Mouse (Mus musculus) heart, postnatal 0 days (tissue): ENCODE measurements around the gene Wdr93. TPM values are rescaled to one million over a fixed set of nuclear protein-coding genes. Genes with fewer than 3 reads are reported as not detected.

ENCODE experiments used
- ATAC-seq: fragments of 200-750 bp; cut with Nextera tagmentation; 2 replicates; pipeline ENCODE4 v1.8.0; 2017; ENCODE audit warnings: low read depth, moderate number of reproducible peaks, moderate library complexity; ENCODE audit not compliant: insufficient read depth
- DNase-seq: peaks from one replicate; pipeline ENCODE4 v3.0.0-alpha.2; 2016; ENCODE audit warnings: low spot score
- H3K27ac ChIP-seq: fragments of 300-500 bp; sonication (generic); 2 replicates; pipeline ENCODE4 v1.5.1; 2014; ENCODE audit warnings: low read depth, mild to moderate bottlenecking
- H3K27me3 ChIP-seq: fragments of 300-500 bp; sonication (generic); 2 replicates; pipeline ENCODE4 v1.6.1; 2014; ENCODE audit warnings: low read length, mixed read lengths; ENCODE audit not compliant: control insufficient read depth, insufficient read depth
- H3K36me3 ChIP-seq: fragments of 300-500 bp; sonication (generic); replicated peaks from 2 replicates; pipeline ENCODE4 v1.6.1; 2014; ENCODE audit warnings: low read length, mixed read lengths; ENCODE audit not compliant: control insufficient read depth, insufficient read depth
- H3K4me1 ChIP-seq: fragments of 300-500 bp; sonication (generic); 2 replicates; pipeline ENCODE4 v1.6.1; 2014; ENCODE audit warnings: antibody characterized with exemption; ENCODE audit not compliant: control insufficient read depth, insufficient read depth
- H3K4me2 ChIP-seq: fragments of 300-500 bp; sonication (generic); 2 replicates; pipeline ENCODE4 v1.6.1; 2014; ENCODE audit warnings: low read depth, mild to moderate bottlenecking, low read length, moderate library complexity
- H3K4me3 ChIP-seq: fragments of 300-500 bp; sonication (generic); 2 replicates; pipeline ENCODE4 v1.5.1; 2014; ENCODE audit warnings: low read depth, low read length
- H3K9ac ChIP-seq: fragments of 300-500 bp; sonication (generic); replicated peaks from 2 replicates; pipeline ENCODE4 v1.6.1; 2014; ENCODE audit warnings: low read depth, low read length, mixed read lengths
- H3K9me3 ChIP-seq: fragments of 300-500 bp; sonication (generic); replicated peaks from 2 replicates; pipeline ENCODE4 v1.6.1; 2016; ENCODE audit warnings: low read length; ENCODE audit not compliant: control insufficient read depth
- CTCF ChIP-seq: IDR thresholded peaks from 2 replicates; pipeline ENCODE4 v1.5.1; 2016; ENCODE audit warnings: antibody characterized with exemption, control low read depth, low read depth
- EP300 ChIP-seq: IDR thresholded peaks from 2 replicates; pipeline ENCODE4 v1.6.1; 2016; ENCODE audit warnings: antibody characterized with exemption, low read depth
- WGBS: fragments of 180-500 bp; shearing (Covaris S2); extraction: QIAGEN DNeasy Blood & Tissue Kit; methylation state at CpG from one replicate; pipeline ENCODE4 v1.1.7; 2014; 5-methylcytosine and 5-hydroxymethylcytosine counted together
- polyA plus RNA-seq: library from polyadenylated mRNA; unstranded; fragments of >200 nt; fragmentation: Nextera tagmentation; extraction: Ambion mirVana; gene quantifications from 2 replicates; pipeline ENCODE4 v1.2.1, GENCODE M21; 2015
- total RNA-seq: library from RNA; depleted of rRNA; stranded (reverse); fragments of >200 nt; gene quantifications from 2 replicates; pipeline ENCODE4 v1.2.3, GENCODE M21; 2014; ENCODE audit warnings: low replicate concordance

Wdr93 gene
- total and polyA plus RNA-seq, 2 experiments from 2014 or later = not detected

GRCm38 (mm10) chr7:79710831-79711230 is 32.1 kb upstream of the Wdr93 start:
- Histone ChIP-seq H3K4me3 (no peak overlapping the region), H3K9me3 (no peaks in the 10 kb centered on the region), H3K27me3 (peaks cover 22% of the 10 kb centered on the region), H3K4me2 (no peak overlapping the region), H3K4me1 (no peaks in the 10 kb centered on the region), H3K36me3 (no peaks in the 10 kb centered on the region), H3K27ac (no peak overlapping the region), H3K9ac (no peak overlapping the region)
- DNase-seq (no peak), ATAC-seq (no peak)
- TF ChIP-seq EP300 (no peak), CTCF (no peak)
- WGBS = 49% methylated on average over 17 of the region's 17 CpGs

GRCm38 (mm10) chr7:79715187-79715981 is 27.6 kb upstream of the Wdr93 start, which contains the start of gene Kif7:
Kif7 (minus strand) TSS chr7:79715720.
- peaks cover 8% of the 10 kb centered on the region for H3K27me3 ChIP-seq
- H3K9me3 ChIP-seq = no peaks in the 10 kb centered on the region
- peak; percentile 68 for DNase-seq
- no peaks in the 10 kb centered on the region for H3K36me3 ChIP-seq
- no peak within 1 kb of the TSS for H3K27ac ChIP-seq
- peak within 1 kb of the TSS; percentile 72 for H3K9ac ChIP-seq
- H3K4me3 ChIP-seq = peak within 1 kb of the TSS; percentile 85
- TF ChIP-seq EP300 (no peak), CTCF (no peak)
- H3K4me2 ChIP-seq = peak within 1 kb of the TSS; percentile 98
- peak; percentile 90 for ATAC-seq
- WGBS = under 1% methylated on average over 51 of the region's 55 CpGs
- H3K4me1 ChIP-seq = no peaks in the 10 kb centered on the region

GRCm38 (mm10) chr7:79721386-79721977 is 21.5 kb upstream of the Wdr93 start:
- Histone ChIP-seq H3K4me1 (peaks cover 3% of the 10 kb centered on the region; the same call in 1 of the 2 replicates), H3K36me3 (no peaks in the 10 kb centered on the region), H3K27me3 (0 out of 2 replicates have a peak, but pooled peaks cover 3% of the 10 kb centered on the region), H3K4me2 (peak overlapping the region; percentile 92), H3K9me3 (no peaks in the 10 kb centered on the region), H3K4me3 (peak overlapping the region; percentile 78), H3K9ac (peak overlapping the region; percentile 76), H3K27ac (peak overlapping the region; percentile 78)
- WGBS = under 1% methylated on average over 46 of the region's 48 CpGs
- DNase-seq = peak; percentile 63
- peak; percentile 90 for ATAC-seq
- TF ChIP-seq CTCF (no peak), EP300 (no peak)

- Histone ChIP-seq H3K27ac (no peak overlapping the region), H3K27me3 (peaks cover 12% of the 10 kb centered on the region; the same call in 1 of the 2 replicates), H3K9me3 (no peaks in the 10 kb centered on the region), H3K4me3 (no peak overlapping the region), H3K4me1 (no peaks in the 10 kb centered on the region; the same call in 1 of the 2 replicates), H3K9ac (no peak overlapping the region), H3K4me2 (no peak overlapping the region), H3K36me3 (no peaks in the 10 kb centered on the region)
- TF ChIP-seq EP300 (no peak), CTCF (peak; percentile 79)
- WGBS = 6% methylated on average over 2 of the region's 2 CpGs
- DNase-seq = peak; percentile 40
- peak; percentile 45; the same call in 1 of the 2 replicates for ATAC-seq
Measured at GRCm38 (mm10) chr7:79727091-79727490, 15.9 kb upstream of the Wdr93 start.

DNA sequence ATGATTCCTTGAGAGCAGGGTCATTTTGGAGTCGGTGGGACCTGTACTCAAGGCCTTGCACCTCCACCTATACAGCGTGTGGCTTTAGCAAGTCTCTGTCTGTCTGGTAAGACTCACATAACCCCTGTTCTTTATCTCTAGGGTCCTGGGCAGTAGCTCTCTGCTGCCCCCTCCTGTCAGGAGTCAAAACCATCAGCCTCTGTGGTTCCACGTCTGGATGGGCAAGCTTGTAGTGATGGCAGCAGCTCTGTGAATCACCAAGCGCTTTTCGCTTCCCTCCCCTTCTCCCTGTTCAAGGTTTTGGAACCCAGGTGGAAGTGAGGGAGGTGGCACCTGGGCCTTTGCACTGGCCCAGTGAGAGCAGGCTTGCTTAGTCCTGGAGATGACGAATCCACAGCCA is 14.7 kb upstream of the Wdr93 start:
- TF ChIP-seq CTCF = peak; percentile 81
- no peak for TF ChIP-seq EP300
- Histone ChIP-seq H3K4me2 (no peak overlapping the region), H3K4me1 (no peaks in the 10 kb centered on the region), H3K27me3 (peaks cover 9% of the 10 kb centered on the region; the same call in 1 of the 2 replicates), H3K9me3 (no peaks in the 10 kb centered on the region), H3K36me3 (no peaks in the 10 kb centered on the region), H3K27ac (no peak overlapping the region), H3K9ac (no peak overlapping the region), H3K4me3 (no peak overlapping the region)
- peak; percentile 43 for DNase-seq
- 23% methylated on average over 6 of the region's 6 CpGs for WGBS
- ATAC-seq = peak; percentile 28; the same call in 1 of the 2 replicates
